Mouse (Mus musculus) cerebellum, adult 11-12 months (tissue): ENCODE measurements around the gene Nipsnap1.

Experiments
- DNase-seq: peaks from one replicate; pipeline ENCODE4 v3.0.0; 2022

Nipsnap1 gene

GRCm38 (mm10) chr11:4873755-4874475 lies at the start of gene Nipsnap1:
Nipsnap1 (plus strand) TSS chr11:4873951.
- peak; percentile 78 for DNase-seq

GRCm38 (mm10) chr11:4826152-4826778 lies 47.5 kb upstream of the Nipsnap1 start:
- DNase-seq = no peak

- DNase-seq = no peak
Measured at GRCm38 (mm10) chr11:4827340-4827739, 46.4 kb upstream of the Nipsnap1 start.

GRCm38 (mm10) chr11:4827916-4828315 lies 45.8 kb upstream of the Nipsnap1 start:
- DNase-seq = no peak

- no peak for DNase-seq
Measured at GRCm38 (mm10) chr11:4831066-4831465, 42.7 kb upstream of the Nipsnap1 start.

- no peak for DNase-seq
Measured at GRCm38 (mm10) chr11:4833295-4833939, 40.3 kb upstream of the Nipsnap1 start.

GRCm38 (mm10) chr11:4835436-4835835 lies 38.3 kb upstream of the Nipsnap1 start:
- DNase-seq = no peak

GRCm38 (mm10) chr11:4836755-4837154 lies 37.0 kb upstream of the Nipsnap1 start:
- no peak for DNase-seq

GRCm38 (mm10) chr11:4837342-4837741 lies 36.4 kb upstream of the Nipsnap1 start:
- no peak for DNase-seq

- DNase-seq = no peak
Measured at GRCm38 (mm10) chr11:4838235-4838634, 35.5 kb upstream of the Nipsnap1 start.

- DNase-seq = no peak
Measured at GRCm38 (mm10) chr11:4840942-4841526, 32.7 kb upstream of the Nipsnap1 start.

- DNase-seq = no peak
Measured at GRCm38 (mm10) chr11:4848483-4849248, 25.1 kb upstream of the Nipsnap1 start.

GRCm38 (mm10) chr11:4849258-4849943 lies 24.4 kb upstream of the Nipsnap1 start, which contains the start of gene Nf2:
Nf2 (minus strand) TSS chr11:4849536.
- DNase-seq = peak; percentile 98

- no peak for DNase-seq
Measured at GRCm38 (mm10) chr11:4850404-4850803, 23.3 kb upstream of the Nipsnap1 start.

- DNase-seq = no peak
Measured at GRCm38 (mm10) chr11:4853021-4853420, 20.7 kb upstream of the Nipsnap1 start.

GRCm38 (mm10) chr11:4854181-4854580 lies 19.6 kb upstream of the Nipsnap1 start:
- DNase-seq = no peak

- DNase-seq = no peak
Measured at GRCm38 (mm10) chr11:4858416-4858815, 15.3 kb upstream of the Nipsnap1 start.

- DNase-seq = no peak
Measured at GRCm38 (mm10) chr11:4860986-4861385, 12.8 kb upstream of the Nipsnap1 start.

- no peak for DNase-seq
Measured at GRCm38 (mm10) chr11:4861816-4862604, 11.7 kb upstream of the Nipsnap1 start.

GRCm38 (mm10) chr11:4862730-4863129 lies 11.0 kb upstream of the Nipsnap1 start:
- DNase-seq = no peak

GRCm38 (mm10) chr11:4865645-4866251 lies 8.0 kb upstream of the Nipsnap1 start:
- peak; percentile 30 for DNase-seq
